Mouse (Mus musculus): Measurements from ENCODE around the gene Rnf149.
A peak's percentile ranks its signal among the peaks of the same experiment; 100 is the strongest.
"Not testable (repeated sequence)": the region's sequence is repeated elsewhere in the genome, so short reads cannot be mapped to it uniquely, and the experiment has no call there.

Rnf149 gene

GRCm38 (mm10) chr1:39577253-39577705, at the start of gene Rnf149:
Gene Rnf149, minus strand, starts transcription at chr1:39577405.
- peak; percentile 92 to 96 for DNase-seq

DNA sequence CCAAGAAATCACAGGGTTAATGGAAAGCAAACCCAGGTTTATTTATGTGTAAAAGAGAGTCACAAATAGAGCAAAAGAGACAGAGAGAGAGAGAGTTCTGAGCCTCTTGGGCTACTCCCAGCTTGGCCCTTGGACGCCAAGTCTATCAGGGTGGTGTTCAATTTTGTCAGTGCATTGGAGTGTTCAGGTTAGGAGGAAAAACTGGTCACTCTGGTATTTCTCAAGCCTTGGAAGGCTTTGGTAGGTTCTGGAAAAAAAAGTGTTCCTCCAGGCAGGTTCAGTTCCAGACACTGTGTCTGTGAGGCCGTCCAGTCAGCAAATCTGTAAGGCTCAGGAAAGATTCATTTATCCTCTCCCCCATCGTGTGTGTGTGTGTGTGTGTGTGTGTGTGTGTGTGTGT, 48.3 kb upstream of the Rnf149 start:
- no peak for DNase-seq

GRCm38 (mm10) chr1:39623729-39624128, 46.5 kb upstream of the Rnf149 start:
- DNase-seq = no peak

- DNase-seq = no peak
Measured at GRCm38 (mm10) chr1:39623106-39623505, 45.9 kb upstream of the Rnf149 start.

GRCm38 (mm10) chr1:39618524-39618923, 41.3 kb upstream of the Rnf149 start:
- DNase-seq = no peak

DNA sequence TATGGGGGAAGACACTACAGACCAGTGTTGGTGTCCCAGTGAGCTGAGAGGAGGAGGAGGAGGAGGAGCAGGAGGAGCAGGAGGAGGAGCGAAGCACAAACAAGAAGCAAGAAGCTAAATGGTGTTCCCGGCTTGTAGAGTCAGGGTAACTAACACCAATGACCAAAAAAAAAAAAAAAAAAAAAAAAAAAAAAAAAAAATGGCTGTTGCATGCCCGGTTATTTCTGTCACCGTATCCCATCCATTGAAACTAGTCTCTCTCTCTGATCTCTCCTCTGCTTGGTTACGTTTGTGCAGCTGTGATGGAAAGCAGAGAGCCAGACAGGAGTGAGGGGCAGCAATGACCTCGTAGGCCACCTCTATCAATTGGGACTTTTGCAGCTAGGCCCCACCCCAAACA, 38.3 kb upstream of the Rnf149 start:
- DNase-seq = no peak

- DNase-seq = peak; percentile 34 to 42
Measured at GRCm38 (mm10) chr1:39614462-39615279, 37.5 kb upstream of the Rnf149 start.

- no peak for DNase-seq
Measured at GRCm38 (mm10) chr1:39613061-39613460, 35.9 kb upstream of the Rnf149 start.

- DNase-seq = no peak
Measured at GRCm38 (mm10) chr1:39612491-39612890, 35.3 kb upstream of the Rnf149 start.

DNA sequence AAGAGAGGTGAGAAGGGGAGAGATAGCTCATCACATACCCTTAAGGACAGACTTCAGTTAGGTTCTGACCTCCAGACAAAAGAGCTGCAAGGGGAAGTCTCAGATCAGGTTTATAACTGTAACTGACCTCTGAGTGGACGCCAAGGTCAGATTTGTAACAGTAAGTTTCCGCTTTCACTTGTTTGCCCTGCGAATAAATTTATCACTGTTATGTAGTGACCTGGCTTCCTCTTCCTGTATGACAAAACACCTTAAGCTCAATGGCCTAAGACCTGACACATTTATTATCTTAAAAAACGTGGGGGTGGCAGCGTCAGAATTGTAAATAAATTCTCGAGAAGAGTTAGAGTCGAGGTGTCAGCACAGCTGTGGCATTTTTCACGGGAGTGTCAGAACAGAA, 31.3 kb upstream of the Rnf149 start:
- DNase-seq = no peak

DNA sequence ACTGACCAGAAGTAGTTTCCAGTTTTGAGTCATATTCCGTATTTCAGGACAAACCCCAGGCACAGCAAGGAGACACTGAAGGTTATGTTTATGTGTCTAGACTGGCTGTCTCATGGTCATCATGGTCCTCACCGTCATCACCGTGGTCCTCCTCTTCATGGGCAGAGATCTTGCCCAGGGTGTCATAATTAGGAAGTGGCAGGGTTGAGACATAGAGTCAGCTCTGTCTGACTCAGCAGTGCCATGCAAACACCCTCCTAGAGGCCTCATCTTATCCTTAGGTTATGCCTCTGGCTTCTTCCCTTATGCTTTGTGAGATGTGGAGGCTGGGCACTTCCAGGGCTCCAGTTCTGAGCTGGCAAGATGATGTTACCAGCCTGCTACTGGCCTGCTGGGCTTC, 25.3 kb upstream of the Rnf149 start:
- no peak for DNase-seq

DNA sequence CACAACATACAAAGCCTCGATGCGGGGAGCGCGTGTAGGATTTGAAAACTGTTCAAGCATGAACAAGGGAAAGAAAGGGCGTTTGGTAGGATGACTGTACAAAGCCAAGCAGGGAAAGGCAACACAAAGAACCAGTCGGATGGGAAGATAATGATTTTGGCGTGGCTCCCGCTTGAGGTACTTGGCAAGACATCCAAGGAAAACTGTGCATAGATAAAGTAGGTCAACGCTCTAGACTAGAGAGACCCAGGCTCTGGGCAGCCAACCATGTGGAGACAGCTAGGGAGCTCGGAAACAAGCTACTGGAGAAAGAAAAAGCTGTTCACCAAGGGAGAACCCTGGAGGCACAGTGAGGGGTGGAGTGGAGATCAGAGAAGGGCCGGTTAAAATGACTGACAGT, 21.5 kb upstream of the Rnf149 start:
- DNase-seq = peak; percentile 50 to 64

DNA sequence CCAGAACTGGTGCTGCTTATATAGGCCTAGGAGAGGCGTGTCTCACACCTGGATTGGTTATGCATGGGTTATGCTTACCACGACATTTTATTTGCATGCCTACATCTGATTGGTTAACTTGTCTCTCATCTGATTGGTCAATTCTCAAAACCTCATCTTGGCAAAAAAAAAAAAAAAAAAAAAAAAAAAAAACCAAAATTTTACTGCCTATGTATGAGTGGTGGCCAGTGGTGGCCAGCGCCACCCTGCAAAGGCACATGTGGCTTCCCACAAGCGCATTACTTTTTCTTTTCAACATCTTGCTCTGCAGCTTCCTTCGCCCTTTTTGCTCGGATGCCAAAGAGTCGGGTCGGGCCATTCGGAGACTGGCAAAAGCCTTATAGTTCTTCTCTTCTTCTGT, 19.9 kb upstream of the Rnf149 start:
- DNase-seq = not testable (repeated sequence)

GRCm38 (mm10) chr1:39593836-39594235, 16.6 kb upstream of the Rnf149 start:
- DNase-seq = no peak

DNA sequence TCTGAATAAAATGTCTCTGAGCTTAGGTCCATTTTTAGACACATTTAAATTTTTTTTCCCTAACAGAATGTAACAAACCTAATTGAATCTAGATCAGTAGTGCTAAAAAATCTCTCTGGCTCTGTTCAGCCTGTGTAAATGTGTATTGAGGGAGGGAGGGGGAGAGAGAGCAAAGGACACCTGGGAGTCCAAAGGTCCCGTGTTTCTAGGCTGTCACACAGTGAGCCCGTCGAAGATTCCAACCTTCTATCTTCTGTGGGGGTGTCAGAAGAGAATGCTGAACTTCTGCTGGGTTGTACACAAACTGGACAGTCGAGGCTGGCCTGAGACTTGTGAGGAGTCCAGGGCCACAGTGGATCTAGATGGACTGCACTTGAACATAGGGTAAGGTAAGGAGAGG, 14.9 kb upstream of the Rnf149 start:
- DNase-seq = no peak

- DNase-seq = not testable (repeated sequence)
Measured at GRCm38 (mm10) chr1:39591557-39591956, 14.4 kb upstream of the Rnf149 start.

DNA sequence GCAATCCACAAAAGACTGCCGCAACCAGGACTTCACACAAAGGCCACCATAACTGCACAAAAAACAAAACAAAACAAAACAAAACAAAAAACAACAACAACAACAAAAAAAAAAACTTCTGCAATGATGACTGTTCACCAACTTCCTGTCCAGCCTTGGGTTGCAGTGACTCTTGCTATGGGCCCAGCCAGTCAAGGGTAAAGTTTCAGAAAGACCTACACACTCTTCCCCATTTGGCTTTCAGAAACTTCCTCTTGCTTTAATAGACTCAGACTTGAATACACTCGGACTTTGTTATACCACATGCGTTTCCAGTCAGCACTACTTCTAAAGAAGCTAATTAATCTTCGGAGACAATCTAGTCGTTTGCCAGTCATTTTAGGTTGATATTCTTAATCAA, 13.0 kb upstream of the Rnf149 start:
- no peak for DNase-seq

GRCm38 (mm10) chr1:39585416-39585815, 8.2 kb upstream of the Rnf149 start:
- DNase-seq = no peak

GRCm38 (mm10) chr1:39583173-39583572, 6.0 kb upstream of the Rnf149 start:
- no peak for DNase-seq

DNA sequence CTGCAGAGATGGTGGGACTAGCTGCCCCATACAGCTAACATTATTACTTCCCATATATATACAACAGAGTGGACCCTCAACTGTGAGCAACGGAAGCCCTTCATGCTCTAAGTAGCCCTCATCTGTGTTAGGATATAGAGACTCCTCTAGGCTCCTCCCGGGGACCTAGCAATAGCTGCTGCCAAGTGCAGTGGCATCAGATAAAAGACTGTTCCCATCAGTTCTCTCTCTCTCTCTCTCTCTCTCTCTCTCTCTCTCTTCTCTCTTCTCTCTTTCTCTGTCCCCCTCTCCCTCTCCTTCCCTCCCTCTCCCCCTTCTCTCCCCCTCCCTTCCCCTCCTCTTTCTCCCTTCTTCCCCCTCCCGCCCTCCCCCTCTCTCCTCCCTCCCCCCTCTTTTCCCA, 4.0 kb upstream of the Rnf149 start:
- DNase-seq = no peak

DNA sequence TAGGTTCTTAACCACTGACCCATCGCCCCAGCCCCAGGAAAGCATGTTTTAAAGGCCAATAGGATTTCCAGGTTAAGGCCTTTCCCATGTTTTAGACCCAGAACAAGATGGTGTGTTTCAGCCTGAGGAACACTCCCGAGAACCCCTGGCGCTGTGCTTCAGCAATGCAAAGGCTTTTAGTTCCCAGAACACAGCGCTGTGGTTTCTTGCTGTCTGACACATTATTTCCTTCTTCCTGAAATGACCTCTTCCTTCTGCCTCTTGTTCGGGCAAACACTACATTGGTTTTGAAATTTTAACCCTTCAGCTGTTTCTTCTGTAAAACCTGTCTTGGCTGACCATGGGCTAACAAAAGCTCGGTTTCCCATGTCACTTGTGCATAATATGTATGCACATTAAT, 1.9 kb upstream of the Rnf149 start:
- DNase-seq = no peak

GRCm38 (mm10) chr1:39578446-39578845, 1.2 kb upstream of the Rnf149 start:
- no peak for DNase-seq

DNA sequence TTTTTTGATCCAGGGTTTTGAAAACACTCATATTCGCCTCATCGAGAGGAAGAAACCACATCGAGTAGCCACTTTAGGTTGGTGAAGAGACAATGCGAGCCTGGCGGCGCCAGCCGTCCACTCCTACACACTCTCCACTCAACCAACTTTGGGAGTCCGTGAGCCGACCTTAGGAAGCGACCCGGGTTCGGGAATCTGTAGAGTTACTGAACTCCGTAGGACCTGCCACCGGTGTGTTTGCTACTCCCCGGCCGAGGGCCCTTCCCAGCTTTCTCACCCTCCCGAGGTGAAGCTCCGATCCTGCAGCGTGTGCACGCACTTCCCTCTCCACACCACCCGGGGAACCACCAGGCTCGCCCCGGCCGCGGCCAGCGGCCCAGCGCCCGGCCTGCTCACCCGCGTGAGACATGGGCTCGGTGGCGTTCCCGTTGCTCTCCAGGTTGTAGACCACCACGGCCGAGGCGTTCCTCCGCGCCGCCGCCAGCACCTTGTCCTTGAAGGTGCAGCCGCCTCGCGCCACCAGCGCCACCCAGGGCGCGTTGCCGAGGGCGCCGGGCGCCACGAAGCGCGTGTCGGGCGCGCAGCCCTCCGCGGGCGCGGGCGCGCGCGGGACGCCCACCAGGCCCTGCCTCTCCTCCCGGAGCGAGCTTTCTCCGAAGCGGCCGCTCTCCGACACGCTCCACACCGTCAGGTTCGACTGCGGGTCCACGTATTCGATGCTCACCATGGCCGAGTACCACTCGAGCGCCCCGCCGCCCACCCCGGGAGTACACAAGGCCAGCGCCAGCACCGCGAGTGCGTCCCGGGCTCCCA, 568 bp downstream of the Rnf149 start:
- DNase-seq = peak in 1 of 2 experiments; percentile 60

GRCm38 (mm10) chr1:39575778-39576375, 1.3 kb downstream of the Rnf149 start:
- no peak for DNase-seq
